In the genomic region with DNA sequence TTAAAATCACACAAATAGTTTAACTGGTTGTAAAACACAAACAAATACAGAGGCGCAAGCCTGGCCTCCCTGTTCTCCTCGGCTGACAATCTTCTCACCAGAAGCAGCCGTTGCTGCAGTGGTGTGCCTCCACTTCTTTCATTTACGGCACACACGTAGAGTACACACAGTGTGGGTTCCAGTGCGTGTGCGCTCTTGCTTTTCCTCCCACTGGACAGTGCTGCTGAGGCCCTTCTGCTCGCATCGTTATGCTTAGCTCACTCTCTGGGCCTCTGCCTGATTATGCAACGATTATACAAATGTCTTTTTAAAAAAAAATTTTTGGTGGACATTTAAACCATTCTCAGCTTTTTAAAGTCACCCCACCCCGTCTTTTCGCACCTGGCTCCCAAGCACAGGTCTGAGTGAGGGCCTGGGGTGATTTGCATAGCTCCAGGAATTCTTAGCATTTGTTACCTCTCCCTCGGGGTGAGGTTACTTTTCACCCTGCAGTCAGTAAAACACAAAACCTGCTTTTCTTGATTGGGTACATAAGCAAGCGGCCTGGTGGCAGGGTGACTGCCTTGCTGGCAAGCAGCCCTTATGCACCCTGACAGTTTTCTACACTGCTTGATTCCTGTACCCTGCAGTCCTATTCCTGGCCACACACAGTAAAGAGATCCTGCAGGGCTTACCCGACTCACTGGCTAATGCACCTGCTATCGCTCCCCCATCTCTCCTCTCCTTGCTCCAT, we compare ENCODE assay signal across 8 mouse cellular contexts. TPM values are rescaled to one million over a fixed set of nuclear protein-coding genes. Genes with fewer than 3 reads are reported as not detected.
DNase-seq lines count a peak whose midpoint lies in the region; ATAC-seq and TF ChIP-seq lines count a peak whose summit lies in the region.

No protein-coding gene starts in this region.

- TF ChIP-seq CTCF in layer of hippocampus, adult 2 months (conservative IDR thresholded peaks at IDR 0.05), result no peak

- H3K27ac ChIP-seq in layer of hippocampus, adult 2 months, result peak overlapping the region; percentile 85
- H3K27ac ChIP-seq in intestine, embryonic 15.5 days, result no peak overlapping the region

- DNase-seq in layer of hippocampus, adult 2 months (ENCODE audit: low spot score in 2 of 2), result no peak
- DNase-seq in layer of hippocampus, postnatal 14 days (ENCODE audit: low spot score in 2 of 2), result no peak
- DNase-seq in cerebellum, adult 11 months, result peak; percentile 67
- DNase-seq in lung, postnatal 4 days, result peak; percentile 18 to 52
- DNase-seq in T-cell, adult 2 months (ENCODE audit: low spot score), result no peak
- no peak for DNase-seq in heart, postnatal 10 days
- DNase-seq in heart, adult 8-10 months (ENCODE audit: low spot score), result no peak

- intact Hi-C loops in heart, postnatal 10 days (cut with DNase I), result no loop called here

- H3K4me2 ChIP-seq in intestine, embryonic 15.5 days (replicated peaks), result no peak overlapping the region

- 0 out of 2 replicates have a peak, but pooled peaks cover 3% of the 10 kb centered on the region for H3K4me1 ChIP-seq in intestine, embryonic 15.5 days (replicated peaks)

- no peaks in the 10 kb centered on the region for H3K27me3 ChIP-seq in intestine, embryonic 15.5 days (replicated peaks)

- H3K4me3 ChIP-seq in layer of hippocampus, adult 2 months, result no peak overlapping the region
- no peak overlapping the region for H3K4me3 ChIP-seq in intestine, embryonic 15.5 days (replicated peaks)

- no peaks in the 10 kb centered on the region for H3K9me3 ChIP-seq in intestine, embryonic 15.5 days

- WGBS in intestine, embryonic 15.5 days, result 55% methylated on average over 16 of the region's 16 CpGs

- H3K9ac ChIP-seq in intestine, embryonic 15.5 days, result no peak overlapping the region

- H3K36me3 ChIP-seq in intestine, embryonic 15.5 days, result no peaks in the 10 kb centered on the region; the same call in 1 of the 2 replicates

- ATAC-seq in intestine, embryonic 15.5 days, result peak; percentile 79

RNA-seq across cellular contexts. Expression of a gene that starts 54.2 kb away (rescaled TPM):
- total RNA-seq in layer of hippocampus, adult 2 months (2021), result 10 to 100 TPM; 40.3 to 44.6 TPM
- 10 to 100 TPM; 46.4 to 46.9 TPM for total RNA-seq in layer of hippocampus, postnatal 14 days (2021)
- polyA plus RNA-seq in intestine, embryonic 15.5 days (2015; fragmentation: Nextera tagmentation; extraction: Ambion mirVana), result 4.9 and 6.6 TPM in 2 replicates
- 1 to 10 TPM; 8.1 to 8.9 TPM for total RNA-seq in heart, postnatal 10 days (2021)
- total RNA-seq in heart, adult 8-10 months (2022), result 1 to 10 TPM; 4.1 to 6.8 (median 5.5) TPM

RNA-seq across cellular contexts. Expression of a gene that starts 55.0 kb away (rescaled TPM):
- total RNA-seq in layer of hippocampus, adult 2 months (2021), result not detected
- total RNA-seq in layer of hippocampus, postnatal 14 days (2021), result not detected
- polyA plus RNA-seq in intestine, embryonic 15.5 days (2015; fragmentation: Nextera tagmentation; extraction: Ambion mirVana), result not detected in 2 replicates
- under 1 TPM; 0.12 to 0.37 TPM for total RNA-seq in heart, postnatal 10 days (2021)
- total RNA-seq in heart, adult 8-10 months (2022), result under 1 TPM in 2 of 4 experiments, not detected in 2; 0.09 to 0.14 TPM

RNA-seq across cellular contexts. Expression of a gene that starts 58.5 kb away (rescaled TPM):
- total RNA-seq in layer of hippocampus, adult 2 months (2021), result 10 to 100 TPM; 23.6 to 25.6 TPM
- total RNA-seq in layer of hippocampus, postnatal 14 days (2021), result 10 to 100 TPM; 20.2 to 22.7 TPM
- polyA plus RNA-seq in intestine, embryonic 15.5 days (2015; fragmentation: Nextera tagmentation; extraction: Ambion mirVana), result 40.4 and 40.5 TPM in 2 replicates
- total RNA-seq in heart, postnatal 10 days (2021), result 10 to 100 TPM; 13.5 to 17.4 TPM
- 10 to 100 TPM in 2 of 4 experiments, 1 to 10 TPM in 2; 9.4 to 12.3 (median 10.8) TPM for total RNA-seq in heart, adult 8-10 months (2022)

Comparison
In these comparisons a context has a peak if more than half of its experiments do, and no peak if none do; other contexts are left out.
1. DNase-seq: peak in cerebellum, adult 11 months (single experiment) and lung, postnatal 4 days (2 of 2); none in layer of hippocampus, adult 2 months (0 of 2), layer of hippocampus, postnatal 14 days (0 of 2), T-cell, adult 2 months (single experiment), heart, postnatal 10 days (0 of 2) and heart, adult 8-10 months (single experiment).
2. RNA of a gene that starts 54.2 kb away (total RNA-seq): 46.4 to 46.9 TPM in layer of hippocampus, postnatal 14 days and 40.3 to 44.6 TPM in layer of hippocampus, adult 2 months; 8.1 to 8.9 TPM in heart, postnatal 10 days and 4.1 to 6.8 TPM in heart, adult 8-10 months; every median in the first group is over 4 times any median in the second.